ENCODE assay signal across 11 mouse cellular contexts in the genomic region with DNA sequence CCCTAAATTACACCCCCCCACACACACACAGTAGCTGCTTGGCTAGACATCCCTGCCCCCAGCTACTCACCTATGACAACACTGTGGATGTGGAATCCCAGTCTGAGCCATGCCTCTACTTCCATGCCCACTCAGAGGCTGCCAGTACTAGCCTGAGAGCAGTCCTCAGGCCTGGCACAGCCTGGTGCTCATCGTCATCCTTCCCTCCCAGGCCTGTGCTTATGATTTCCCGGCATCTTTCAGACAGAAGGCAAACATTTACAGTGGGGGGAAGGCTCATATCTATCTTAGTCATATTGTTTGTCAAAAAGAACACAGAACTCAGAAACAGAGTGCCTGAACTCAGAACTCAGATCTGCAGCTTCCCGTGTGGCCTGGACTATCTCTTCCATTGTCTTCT. TPM values are rescaled to one million over a fixed set of nuclear protein-coding genes. Genes with fewer than 3 reads are reported as not detected.
DNase-seq lines count a peak whose midpoint lies in the region; ATAC-seq and TF ChIP-seq lines count a peak whose summit lies in the region.
"Had no signal": no experiment of that assay in that cellular context is flagged by ENCODE, and none has a peak within 500 bp of the region (broad histone marks: within the 10 kb centered on the region; RNA-seq: fewer than 3 reads in every experiment).

No protein-coding gene starts in this region.

- H3K4me2 ChIP-seq in embryonic facial prominence, embryonic 15.5 days (replicated peaks) = no peak overlapping the region

- peaks cover 4% of the 10 kb centered on the region; the same call in 1 of the 2 replicates for H3K4me1 ChIP-seq in embryonic facial prominence, embryonic 15.5 days
- peaks cover 10% of the 10 kb centered on the region; the same call in 1 of the 2 replicates for H3K4me1 ChIP-seq in embryonic facial prominence, embryonic 10.5 days
- H3K4me1 ChIP-seq in megakaryocyte, embryonic 14.5 days = peaks cover 61% of the 10 kb centered on the region

- no peaks in the 10 kb centered on the region for H3K36me3 ChIP-seq in embryonic facial prominence, embryonic 15.5 days
- no peaks in the 10 kb centered on the region for H3K36me3 ChIP-seq in embryonic facial prominence, embryonic 10.5 days (replicated peaks)
- H3K36me3 ChIP-seq in megakaryocyte, embryonic 14.5 days (replicated peaks; ENCODE audit: low read length) = no peaks in the 10 kb centered on the region

- ATAC-seq in embryonic facial prominence, embryonic 15.5 days (ENCODE audit: insufficient number of reproducible peaks, low FRiP score, low TSS enrichment, low read depth) = no peak
- ATAC-seq in megakaryocyte, adult 5-6 weeks (ENCODE audit: poor library complexity, severe bottlenecking) = no peak
- ATAC-seq: activated CD4-positive, CD25-positive, alpha-beta regulatory T cell, adult 4 months had no signal

- no peaks in the 10 kb centered on the region for H3K9me3 ChIP-seq in embryonic facial prominence, embryonic 15.5 days (replicated peaks)
- H3K9me3 ChIP-seq in embryonic facial prominence, embryonic 10.5 days = no peaks in the 10 kb centered on the region
- no peaks in the 10 kb centered on the region for H3K9me3 ChIP-seq in megakaryocyte, embryonic 14.5 days

- H3K27ac ChIP-seq in embryonic facial prominence, embryonic 15.5 days (replicated peaks) = peak overlapping the region; percentile 44; the same call in 1 of the 2 replicates
- no peak overlapping the region for H3K27ac ChIP-seq in embryonic facial prominence, embryonic 10.5 days (replicated peaks)
- H3K27ac ChIP-seq in layer of hippocampus, adult 2 months = peak overlapping the region; percentile 98

- H3K27me3 ChIP-seq in embryonic facial prominence, embryonic 15.5 days = no peaks in the 10 kb centered on the region
- no peaks in the 10 kb centered on the region for H3K27me3 ChIP-seq in embryonic facial prominence, embryonic 10.5 days (replicated peaks; ENCODE audit: low read depth, poor library complexity, severe bottlenecking)
- H3K27me3 ChIP-seq in megakaryocyte, embryonic 14.5 days (replicated peaks) = no peaks in the 10 kb centered on the region
- H3K27me3 ChIP-seq: CH12.LX had no signal

- DNase-seq in embryonic facial prominence, embryonic 10.5 days (ENCODE audit: low spot score) = no peak
- peak in 1 of 2 experiments; percentile 47 for DNase-seq in layer of hippocampus, adult 2 months (ENCODE audit: low spot score in 2 of 2)
- DNase-seq in layer of hippocampus, adult 9-10 months (ENCODE audit: low spot score) = no peak
- DNase-seq in retina, embryonic 14.5 days (ENCODE audit: low spot score) = no peak
- DNase-seq in spleen, adult 12 weeks (ENCODE audit: low spot score) = no peak
- DNase-seq: right cerebral cortex, postnatal 14 days had no signal

- 83% methylated on average over 3 of the region's 3 CpGs for WGBS in embryonic facial prominence, embryonic 15.5 days
- WGBS in embryonic facial prominence, embryonic 10.5 days = 86% methylated on average over 3 of the region's 3 CpGs

- no peak overlapping the region for H3K4me3 ChIP-seq in embryonic facial prominence, embryonic 15.5 days (replicated peaks)
- no peak overlapping the region for H3K4me3 ChIP-seq in embryonic facial prominence, embryonic 10.5 days
- H3K4me3 ChIP-seq in layer of hippocampus, adult 2 months = no peak overlapping the region
- H3K4me3 ChIP-seq in megakaryocyte, embryonic 14.5 days (replicated peaks) = peak overlapping the region; percentile 50

- H3K9ac ChIP-seq in embryonic facial prominence, embryonic 15.5 days = no peak overlapping the region

- no peak for TF ChIP-seq CTCF in layer of hippocampus, adult 2 months (conservative IDR thresholded peaks at IDR 0.05)

RNA-seq across cellular contexts. Expression of a gene that starts 23.4 kb away (rescaled TPM):
- 444 and 464 TPM in 2 replicates for polyA plus RNA-seq in embryonic facial prominence, embryonic 15.5 days (2015; fragmentation: Nextera tagmentation; extraction: Ambion mirVana)
- polyA plus RNA-seq in embryonic facial prominence, embryonic 10.5 days (2016; fragmentation: Nextera tagmentation; extraction: Ambion mirVana) = 494 and 511 TPM in 2 replicates
- total RNA-seq in layer of hippocampus, adult 2 months (2021) = 100 to 1,000 TPM; 275 to 283 TPM
- polyA plus RNA-seq in megakaryocyte, embryonic 14.5 days (2012; ENCODE audit: insufficient read depth, low replicate concordance) = 23.0 and 24.7 TPM in 2 replicates
- total RNA-seq in megakaryocyte, adult 5-6 weeks (2015) = 291 and 313 TPM in 2 replicates
- 41.3 and 67.5 TPM in 2 replicates for total RNA-seq in megakaryocyte, adult 5-6 weeks (2017)

Comparison
In these comparisons a context has a peak if more than half of its experiments do, and no peak if none do; other contexts are left out.
1. RNA of a gene that starts 23.4 kb away (polyA plus RNA-seq): 494 to 511 TPM in embryonic facial prominence, embryonic 10.5 days and 444 to 464 TPM in embryonic facial prominence, embryonic 15.5 days; 23.0 to 24.7 TPM in megakaryocyte, embryonic 14.5 days; every median in the first group is over 10 times any median in the second.